Mouse (Mus musculus) embryo, embryonic 9.5 days (tissue): ENCODE measurements around the gene Prr5l.

Experiments used
- DNase-seq: peaks from one replicate; pipeline ENCODE4 v3.0.0-alpha.2; 2017; ENCODE audit errors: extremely low spot score

The Prr5l gene

GRCm38 (mm10) chr2:101881471-101882162 lies 1.2 kb downstream of the Prr5l start:
- DNase-seq: no peak

- peak; percentile 60 for DNase-seq
These were observed 11.6 kb downstream of the Prr5l start for GRCm38 (mm10) chr2:101871179-101871578.

- no peak for DNase-seq
These were observed 14.1 kb downstream of the Prr5l start for GRCm38 (mm10) chr2:101868683-101869082.

DNA sequence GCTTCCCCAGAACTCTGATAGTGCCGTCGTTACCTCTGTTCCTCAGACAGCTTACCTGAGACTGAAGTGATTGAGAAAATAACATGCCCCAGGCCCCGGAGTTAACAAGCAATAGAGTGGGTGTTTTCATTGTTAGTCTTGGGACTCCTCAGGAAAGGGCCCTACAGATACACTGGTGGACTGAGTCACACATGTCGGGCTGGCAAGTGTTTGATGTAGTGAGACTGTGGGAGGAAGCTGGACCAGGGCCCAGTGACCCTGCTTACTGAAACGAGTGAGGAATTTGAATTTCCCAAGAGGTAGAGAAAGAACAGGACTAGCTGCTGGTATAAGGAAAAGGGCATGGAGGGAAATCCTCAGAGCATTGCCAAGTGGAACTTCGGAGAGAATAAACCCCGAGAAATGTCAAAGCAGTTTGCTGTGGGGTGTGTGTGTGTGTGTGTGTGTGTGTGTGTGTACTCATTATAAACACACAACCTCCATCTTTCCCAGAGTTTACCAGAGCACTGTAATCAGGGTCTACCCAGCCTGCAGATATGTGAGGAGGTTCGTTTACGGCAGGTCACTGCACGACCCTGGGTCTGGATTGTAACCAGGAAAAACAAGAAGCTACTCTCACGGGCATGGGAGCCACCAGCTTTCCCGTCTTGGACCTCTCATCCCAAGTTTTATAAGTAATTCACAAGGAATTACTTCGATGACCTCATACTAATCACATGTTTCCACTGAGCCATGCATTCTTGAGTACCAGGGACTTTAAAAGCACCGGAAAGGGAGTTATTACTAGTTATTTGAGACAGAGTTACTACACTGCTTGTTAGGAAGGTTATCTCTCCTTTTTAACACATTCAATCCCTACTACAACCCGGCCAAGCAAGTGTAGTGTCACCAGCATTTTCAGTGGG lies 20.4 kb downstream of the Prr5l start:
- DNase-seq: no peak

- DNase-seq: no peak
These were observed 21.8 kb downstream of the Prr5l start for GRCm38 (mm10) chr2:101860920-101861485.

DNA sequence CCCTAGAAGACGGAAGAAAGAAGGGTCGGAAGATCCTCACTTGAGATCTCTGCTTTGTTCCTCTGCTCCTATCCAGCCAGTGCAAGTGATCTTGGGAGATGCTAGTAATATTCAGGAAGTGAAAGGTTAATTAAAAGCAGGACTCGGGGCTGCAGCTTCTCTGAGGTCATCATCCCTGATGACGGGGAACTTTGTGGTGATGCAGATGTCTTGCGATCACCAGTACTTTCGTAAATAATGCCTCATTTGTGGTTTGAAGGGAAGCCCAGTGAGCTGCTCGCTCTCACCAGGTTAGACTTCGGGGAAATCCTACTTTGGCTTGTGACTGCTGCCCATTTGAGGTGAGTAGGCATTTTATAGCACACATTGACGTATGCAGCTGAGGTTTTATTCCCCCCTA lies 26.7 kb downstream of the Prr5l start:
- no peak for DNase-seq

GRCm38 (mm10) chr2:101854792-101855191 lies 28.0 kb downstream of the Prr5l start:
- DNase-seq: no peak

DNA sequence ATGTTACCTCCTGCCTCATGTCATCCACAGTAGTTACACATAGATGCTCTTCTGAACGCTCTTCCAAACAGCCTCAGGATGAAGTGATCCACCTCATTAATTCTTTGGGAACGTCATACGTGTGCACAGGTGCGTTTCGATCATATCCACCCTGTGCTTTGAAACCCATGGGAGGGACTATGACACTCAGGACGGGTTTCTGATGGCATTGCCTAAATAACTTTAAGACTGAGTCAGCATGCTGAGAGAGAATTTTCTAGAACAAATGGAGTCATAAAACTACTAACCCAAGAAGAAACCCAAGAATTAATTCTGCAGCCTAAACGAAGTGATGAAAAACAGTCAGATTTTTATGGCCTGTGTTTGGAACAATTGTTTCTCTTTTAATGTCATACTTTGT lies 40.1 kb downstream of the Prr5l start:
- DNase-seq: no peak

- DNase-seq: no peak
These were observed 47.9 kb downstream of the Prr5l start for GRCm38 (mm10) chr2:101834816-101835523.

DNA sequence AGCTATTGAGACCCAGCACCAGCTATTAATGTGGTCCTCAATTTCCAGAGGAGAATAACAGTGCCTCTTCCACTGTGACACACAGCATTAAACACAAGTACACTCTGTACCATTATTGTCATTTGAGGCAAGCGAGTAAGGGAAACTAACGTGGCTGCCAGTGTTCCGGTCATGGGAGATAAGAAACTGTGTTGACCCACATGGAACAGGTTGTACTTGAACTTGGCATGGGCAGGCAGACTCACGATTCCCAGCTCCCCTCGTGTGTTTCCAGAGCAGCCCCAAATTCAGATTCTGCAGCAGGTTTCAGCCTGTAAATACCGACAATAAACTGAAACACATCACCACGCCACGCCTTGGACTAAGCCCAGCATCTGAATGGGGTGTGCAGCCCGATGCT lies 50.5 kb downstream of the Prr5l start:
- DNase-seq: no peak

DNA sequence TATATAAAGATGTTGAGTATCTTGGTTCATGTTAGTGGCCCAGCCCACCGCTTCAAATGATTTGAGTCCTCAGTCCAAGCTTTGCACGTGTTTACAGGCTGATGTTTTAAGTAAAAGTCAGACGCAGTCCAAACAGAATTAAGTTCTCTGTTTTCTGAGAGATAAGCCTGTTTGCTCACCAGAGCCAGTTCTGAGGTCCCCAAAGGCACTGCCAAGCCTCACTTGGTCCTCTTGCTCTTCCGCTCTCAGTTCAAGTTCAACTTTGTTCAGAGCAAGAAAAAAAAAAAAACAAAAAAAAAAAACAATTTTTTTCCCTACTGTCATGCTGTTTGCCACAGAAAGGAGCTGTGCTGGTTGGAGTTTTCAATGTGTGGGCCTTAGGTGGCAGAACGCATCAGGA lies 51.0 kb downstream of the Prr5l start:
- DNase-seq: no peak

DNA sequence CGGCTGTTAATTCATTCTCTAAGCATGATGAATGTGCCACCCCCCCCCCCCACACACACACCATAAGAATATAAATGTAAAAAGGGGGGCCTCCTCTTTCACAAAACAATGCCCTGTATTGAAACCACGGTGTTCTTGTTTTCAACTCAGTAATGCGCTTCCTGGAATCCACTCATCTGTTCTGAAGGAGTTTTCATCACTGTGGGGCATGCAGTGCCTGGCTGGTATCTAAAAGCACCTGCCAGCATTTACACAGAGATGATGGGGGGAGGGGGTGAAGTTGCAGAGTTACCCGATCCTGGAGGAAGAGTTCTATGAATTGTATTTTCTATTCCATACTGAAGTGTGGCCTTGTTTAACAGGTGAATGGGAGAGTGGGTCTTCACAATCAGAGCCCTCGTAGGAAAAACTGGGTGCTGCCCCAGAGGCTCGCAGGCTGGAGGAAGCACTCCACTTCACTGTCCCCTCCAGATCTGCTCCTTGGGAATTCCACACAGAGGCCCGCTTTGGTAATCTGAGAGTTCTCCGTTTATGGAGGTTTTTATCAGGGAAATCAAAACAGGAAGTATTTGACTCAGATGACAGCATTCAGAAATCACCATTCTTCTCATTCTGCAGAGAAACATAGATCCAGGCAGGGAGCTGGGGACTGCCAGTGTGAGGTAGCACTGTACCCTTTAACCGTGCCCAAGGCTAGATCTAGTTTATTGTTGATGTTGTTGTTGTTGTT lies 52.5 kb downstream of the Prr5l start:
- DNase-seq: no peak

DNA sequence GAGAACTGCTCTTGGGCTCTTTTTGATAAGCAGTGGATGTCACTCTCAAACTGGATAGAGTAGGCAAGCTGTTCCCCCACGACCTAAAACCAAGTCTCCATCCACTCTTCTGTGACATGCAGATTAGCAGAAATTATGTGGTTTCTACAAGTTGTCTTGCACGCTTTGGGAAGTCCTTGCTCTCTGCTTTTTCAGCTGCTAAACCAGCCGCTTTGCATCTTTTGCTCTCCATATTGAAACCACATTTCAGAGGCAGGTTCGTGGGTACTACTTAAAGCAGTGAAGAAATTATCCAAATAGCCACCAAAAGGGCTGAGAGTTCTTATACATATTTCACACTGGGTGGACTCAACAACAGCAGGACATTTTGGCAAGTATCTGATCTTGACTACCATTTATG lies 53.8 kb downstream of the Prr5l start:
- no peak for DNase-seq

GRCm38 (mm10) chr2:101828057-101828643 lies 54.7 kb downstream of the Prr5l start:
- no peak for DNase-seq

- DNase-seq: peak; percentile 15
These were observed 55.2 kb downstream of the Prr5l start for GRCm38 (mm10) chr2:101827626-101828025.

DNA sequence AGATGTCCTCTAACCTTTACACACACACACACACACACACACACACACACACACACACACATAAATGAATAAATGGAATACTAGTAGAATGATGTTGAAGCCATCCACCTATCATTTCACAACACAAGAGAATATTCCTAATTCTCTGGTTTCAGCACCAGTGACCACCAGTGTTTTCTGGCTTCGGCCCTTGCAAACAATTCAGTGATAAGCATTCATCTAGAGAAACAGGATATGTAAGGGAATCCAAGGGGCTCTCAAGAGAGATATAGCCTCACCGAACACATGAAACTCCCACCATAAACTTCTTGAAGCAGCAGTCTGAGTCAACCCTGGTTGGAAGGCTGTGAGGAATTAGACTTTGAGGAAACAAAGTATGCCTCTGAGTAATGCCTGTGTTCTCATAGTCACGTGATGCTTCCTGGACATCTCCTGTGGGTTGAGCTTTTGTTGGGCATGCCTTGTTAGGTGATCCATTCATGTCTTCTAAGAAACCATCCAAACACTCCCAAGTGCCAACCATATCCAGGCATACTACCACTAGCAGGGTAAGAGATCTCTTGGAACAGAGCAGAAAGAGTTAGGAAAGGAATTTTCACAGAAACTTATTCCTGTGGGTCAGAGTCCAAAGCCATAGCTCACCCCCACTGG lies 55.8 kb downstream of the Prr5l start:
- no peak for DNase-seq

GRCm38 (mm10) chr2:101826186-101826707 lies 56.6 kb downstream of the Prr5l start:
- no peak for DNase-seq

DNA sequence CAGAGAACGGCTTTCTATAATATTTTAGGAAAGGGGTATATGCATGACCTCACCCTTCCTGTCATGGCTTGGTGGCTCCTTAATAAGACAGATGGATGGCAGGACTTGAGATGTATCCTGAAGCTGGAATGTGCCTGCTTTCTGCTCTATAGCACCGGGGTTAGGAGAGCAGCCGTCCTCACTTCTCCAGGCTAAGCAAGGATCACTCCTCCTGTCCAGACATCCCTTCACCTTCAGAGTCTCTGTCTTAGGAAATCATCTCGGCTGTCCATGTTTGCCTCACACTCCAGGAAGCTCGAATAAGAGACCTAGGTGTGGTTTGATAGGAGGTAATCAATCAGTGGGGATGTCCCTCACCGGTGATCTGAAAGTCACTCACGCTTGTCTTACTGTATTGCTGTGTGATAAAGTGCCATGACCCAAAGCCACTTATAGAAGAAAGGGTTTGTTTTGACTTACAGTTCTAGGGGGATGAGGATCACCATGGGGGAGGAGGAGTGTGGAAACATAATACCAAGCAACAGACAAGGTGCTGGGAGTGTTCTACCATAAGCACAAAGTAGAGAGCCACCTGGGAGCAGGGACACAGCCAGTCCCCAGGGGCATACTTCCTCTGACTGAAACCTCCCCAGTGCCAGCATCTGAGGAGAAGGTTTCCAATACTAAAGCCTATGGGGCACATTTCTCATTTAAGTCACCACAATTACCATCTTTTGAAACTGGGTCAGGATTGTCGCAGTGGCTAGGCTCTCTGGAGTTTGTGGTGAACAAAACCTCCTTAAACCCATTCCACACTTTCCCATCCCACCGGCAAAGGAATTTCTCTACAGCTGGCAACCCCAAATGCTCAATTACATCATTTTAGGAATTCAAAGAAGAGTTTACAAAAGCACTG lies 57.4 kb downstream of the Prr5l start:
- DNase-seq: no peak

- DNase-seq: no peak
These were observed 59.0 kb downstream of the Prr5l start for GRCm38 (mm10) chr2:101823821-101824220.
